9 mouse cellular contexts compared by ENCODE assay signal in the genomic region with DNA sequence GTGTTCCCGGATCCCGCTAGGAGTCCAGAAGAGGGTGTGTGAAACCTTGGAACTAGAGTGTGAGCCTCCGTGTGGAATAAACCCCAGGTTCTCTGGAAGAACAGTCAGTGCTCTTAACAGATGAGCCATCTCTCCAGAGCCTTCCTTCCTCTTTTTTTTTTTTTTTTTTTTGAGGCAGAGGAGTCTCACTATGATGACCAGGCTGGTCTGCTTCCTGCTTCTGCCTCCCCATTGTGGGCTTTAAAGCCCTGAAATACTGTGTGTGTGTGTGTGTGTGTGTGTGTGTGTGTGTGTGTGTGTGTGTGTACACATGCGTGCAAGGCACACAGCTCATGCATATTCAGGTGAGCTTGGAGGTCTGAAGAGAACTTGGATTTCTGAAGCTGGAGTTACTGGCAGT. TPM values are rescaled to one million over a fixed set of nuclear protein-coding genes. Genes with fewer than 3 reads are reported as not detected.
DNase-seq lines count a peak whose midpoint lies in the region; ATAC-seq and TF ChIP-seq lines count a peak whose summit lies in the region.
"Had no signal": no experiment of that assay in that cellular context is flagged by ENCODE, and none has a peak within 500 bp of the region (broad histone marks: within the 10 kb centered on the region; RNA-seq: fewer than 3 reads in every experiment).

No protein-coding gene starts in this region.

- H3K27me3 ChIP-seq in heart, embryonic 13.5 days (replicated peaks) = no peaks in the 10 kb centered on the region
- H3K27me3 ChIP-seq in ES-Bruce4 (ENCODE audit: control insufficient read depth, insufficient read depth, low read length, poor library complexity, severe bottlenecking) = no peaks in the 10 kb centered on the region
- H3K27me3 ChIP-seq in forebrain, embryonic 15.5 days = no peaks in the 10 kb centered on the region

- no peak for TF ChIP-seq POLR2A in ES-Bruce4 (IDR thresholded peaks at IDR 0.05; ENCODE audit: insufficient read depth, low read length)

- DNase-seq in heart, adult 18-20 months = no peak
- DNase-seq in gastrocnemius, postnatal 10 days = no peak
- DNase-seq in urinary bladder, postnatal 10 days (ENCODE audit: low spot score) = no peak
- DNase-seq: cerebellum, adult 8-10 months had no signal

- no peak overlapping the region for H3K4me2 ChIP-seq in heart, embryonic 13.5 days
- H3K4me2 ChIP-seq in forebrain, embryonic 15.5 days (replicated peaks) = no peak overlapping the region

- H3K4me1 ChIP-seq in heart, embryonic 13.5 days = peaks cover 53% of the 10 kb centered on the region
- no peaks in the 10 kb centered on the region for H3K4me1 ChIP-seq in ES-Bruce4 (ENCODE audit: control insufficient read depth, insufficient read depth, low read length)
- peaks cover 29% of the 10 kb centered on the region for H3K4me1 ChIP-seq in forebrain, embryonic 15.5 days

- H3K36me3 ChIP-seq in heart, embryonic 13.5 days = no peaks in the 10 kb centered on the region
- H3K36me3 ChIP-seq in ES-Bruce4 (ENCODE audit: control insufficient read depth, insufficient read depth, low read length, poor library complexity, severe bottlenecking) = no peaks in the 10 kb centered on the region
- H3K36me3 ChIP-seq in forebrain, embryonic 15.5 days = no peaks in the 10 kb centered on the region

- no peak for ATAC-seq in heart, embryonic 13.5 days (ENCODE audit: extremely low read depth, insufficient number of reproducible peaks, low FRiP score, low TSS enrichment)
- no peak for ATAC-seq in forebrain, embryonic 15.5 days (replicated peaks)
- peak; percentile 49 for ATAC-seq in megakaryocyte progenitor cell, adult 5-6 weeks (replicated peaks; ENCODE audit: poor library complexity)
- no peak for ATAC-seq in erythroid progenitor cell, adult 5-6 weeks (replicated peaks; ENCODE audit: low FRiP score, poor library complexity, severe bottlenecking)

- TF ChIP-seq EP300 in ES-Bruce4 (IDR thresholded peaks at IDR 0.05; ENCODE audit: insufficient read depth, low read depth, low read length) = no peak

- no peak for TF ChIP-seq CTCF in ES-Bruce4 (IDR thresholded peaks at IDR 0.05; ENCODE audit: low read depth, low read length)

- H3K27ac ChIP-seq in heart, embryonic 13.5 days (replicated peaks) = peak overlapping the region; percentile 98
- peak overlapping the region; percentile 32; the same call in 1 of the 2 replicates for H3K27ac ChIP-seq in ES-Bruce4 (ENCODE audit: insufficient read depth, low read length)
- peak overlapping the region; percentile 100 for H3K27ac ChIP-seq in forebrain, embryonic 15.5 days (replicated peaks)

- peak overlapping the region; percentile 40; the same call in 1 of the 2 replicates for H3K9ac ChIP-seq in heart, embryonic 13.5 days
- peak overlapping the region; percentile 81; the same call in 1 of the 2 replicates for H3K9ac ChIP-seq in ES-Bruce4 (ENCODE audit: low read depth, poor library complexity, severe bottlenecking)
- H3K9ac ChIP-seq in forebrain, embryonic 15.5 days (replicated peaks) = no peak overlapping the region

- H3K9me3 ChIP-seq in heart, embryonic 13.5 days = no peaks in the 10 kb centered on the region
- no peaks in the 10 kb centered on the region for H3K9me3 ChIP-seq in ES-Bruce4 (replicated peaks; ENCODE audit: control insufficient read depth, insufficient read depth, low read length, poor library complexity, severe bottlenecking)
- no peaks in the 10 kb centered on the region for H3K9me3 ChIP-seq in forebrain, embryonic 15.5 days

- no peak overlapping the region for H3K4me3 ChIP-seq in heart, embryonic 13.5 days
- no peak overlapping the region for H3K4me3 ChIP-seq in ES-Bruce4 (ENCODE audit: low read depth, low read length)
- H3K4me3 ChIP-seq in forebrain, embryonic 15.5 days = no peak overlapping the region

- WGBS in heart, embryonic 13.5 days = 67% methylated on average over 4 of the region's 4 CpGs
- 62% methylated on average over 4 of the region's 4 CpGs for WGBS in forebrain, embryonic 15.5 days

RNA-seq across cellular contexts. Expression of a gene that starts 1.6 kb away (rescaled TPM):
- polyA plus RNA-seq in heart, embryonic 13.5 days (2015; fragmentation: Nextera tagmentation; extraction: Ambion mirVana) = 231 and 233 TPM in 2 replicates
- 100 to 1,000 TPM; 135 to 139 TPM for total RNA-seq in heart, adult 18-20 months (2021)
- 382 and 383 TPM in 2 replicates for polyA plus RNA-seq in ES-Bruce4 (2011; ENCODE audit: insufficient read depth, insufficient read length, low read depth, missing spikeins)
- 772 and 823 TPM in 2 replicates for polyA plus RNA-seq in forebrain, embryonic 15.5 days (2015; fragmentation: Nextera tagmentation; extraction: Ambion mirVana)
- total RNA-seq in megakaryocyte progenitor cell, adult 5-6 weeks (2015) = 15.9 and 18.8 TPM in 2 replicates
- total RNA-seq in megakaryocyte progenitor cell, adult 5-6 weeks (2017) = 14.0 and 26.1 TPM in 2 replicates
- 15.5 and 20.5 TPM in 2 replicates for total RNA-seq in erythroid progenitor cell, adult 5-6 weeks (2015; ENCODE audit: low replicate concordance)
- 7.9 and 18.6 TPM in 2 replicates for total RNA-seq in erythroid progenitor cell, adult 5-6 weeks (2017; ENCODE audit: low replicate concordance)
- total RNA-seq in gastrocnemius, postnatal 10 days (2021) = 100 to 1,000 TPM; 273 to 298 TPM

RNA-seq across cellular contexts. Expression of a gene that starts 9.6 kb away (rescaled TPM):
- polyA plus RNA-seq in heart, embryonic 13.5 days (2015; fragmentation: Nextera tagmentation; extraction: Ambion mirVana) = 288 and 320 TPM in 2 replicates
- total RNA-seq in heart, adult 18-20 months (2021) = 100 to 1,000 TPM; 185 to 191 TPM
- polyA plus RNA-seq in ES-Bruce4 (2011; ENCODE audit: insufficient read depth, insufficient read length, low read depth, missing spikeins) = 263 and 294 TPM in 2 replicates
- polyA plus RNA-seq in forebrain, embryonic 15.5 days (2015; fragmentation: Nextera tagmentation; extraction: Ambion mirVana) = 507 and 513 TPM in 2 replicates
- 71.3 and 82.7 TPM in 2 replicates for total RNA-seq in megakaryocyte progenitor cell, adult 5-6 weeks (2015)
- 57.0 and 58.8 TPM in 2 replicates for total RNA-seq in megakaryocyte progenitor cell, adult 5-6 weeks (2017)
- total RNA-seq in erythroid progenitor cell, adult 5-6 weeks (2015; ENCODE audit: low replicate concordance) = 44.0 and 45.3 TPM in 2 replicates
- 18.5 and 42.2 TPM in 2 replicates for total RNA-seq in erythroid progenitor cell, adult 5-6 weeks (2017; ENCODE audit: low replicate concordance)
- total RNA-seq in gastrocnemius, postnatal 10 days (2021) = 100 to 1,000 TPM; 252 to 255 TPM

RNA-seq across cellular contexts. Expression of a gene that starts 10.0 kb away (rescaled TPM):
- polyA plus RNA-seq in heart, embryonic 13.5 days (2015; fragmentation: Nextera tagmentation; extraction: Ambion mirVana) = 1.0 and 1.1 TPM in 2 replicates
- total RNA-seq in heart, adult 18-20 months (2021) = under 1 TPM; 0.23 to 0.35 TPM
- 4.0 and 5.9 TPM in 2 replicates for polyA plus RNA-seq in ES-Bruce4 (2011; ENCODE audit: insufficient read depth, insufficient read length, low read depth, missing spikeins)
- 2.6 and 3.3 TPM in 2 replicates for polyA plus RNA-seq in forebrain, embryonic 15.5 days (2015; fragmentation: Nextera tagmentation; extraction: Ambion mirVana)
- total RNA-seq in megakaryocyte progenitor cell, adult 5-6 weeks (2015) = 0.81 and 1.3 TPM in 2 replicates
- total RNA-seq in megakaryocyte progenitor cell, adult 5-6 weeks (2017) = 0.08 and 1.0 TPM in 2 replicates
- total RNA-seq in erythroid progenitor cell, adult 5-6 weeks (2015; ENCODE audit: low replicate concordance) = 1.8 TPM in 1 of 2 replicates, not detected in the other
- 0.90 TPM in 1 of 2 replicates, not detected in the other for total RNA-seq in erythroid progenitor cell, adult 5-6 weeks (2017; ENCODE audit: low replicate concordance)
- under 1 TPM; 0.56 to 0.68 TPM for total RNA-seq in gastrocnemius, postnatal 10 days (2021)

RNA-seq across cellular contexts. Expression of a gene that starts 33.5 kb away (rescaled TPM):
- polyA plus RNA-seq in heart, embryonic 13.5 days (2015; fragmentation: Nextera tagmentation; extraction: Ambion mirVana) = not detected in 2 replicates
- 1 to 10 TPM in 1 of 2 experiments, under 1 TPM in 1; 0.50 to 3.7 TPM for total RNA-seq in heart, adult 18-20 months (2021)
- not detected in 2 replicates for polyA plus RNA-seq in ES-Bruce4 (2011; ENCODE audit: insufficient read depth, insufficient read length, low read depth, missing spikeins)
- polyA plus RNA-seq in forebrain, embryonic 15.5 days (2015; fragmentation: Nextera tagmentation; extraction: Ambion mirVana) = 0.15 TPM in 1 of 2 replicates, not detected in the other
- 0.42 and 1.0 TPM in 2 replicates for total RNA-seq in megakaryocyte progenitor cell, adult 5-6 weeks (2015)
- total RNA-seq in megakaryocyte progenitor cell, adult 5-6 weeks (2017) = 0.08 and 1.0 TPM in 2 replicates
- total RNA-seq in erythroid progenitor cell, adult 5-6 weeks (2015; ENCODE audit: low replicate concordance) = 4.3 and 12.2 TPM in 2 replicates
- total RNA-seq in erythroid progenitor cell, adult 5-6 weeks (2017; ENCODE audit: low replicate concordance) = 5.0 and 6.8 TPM in 2 replicates
- total RNA-seq in gastrocnemius, postnatal 10 days (2021) = 1 to 10 TPM in 1 of 2 experiments, under 1 TPM in 1; 0.61 to 2.1 TPM

RNA-seq across cellular contexts. Expression of a gene that starts 43.8 kb away (rescaled TPM):
- polyA plus RNA-seq in heart, embryonic 13.5 days (2015; fragmentation: Nextera tagmentation; extraction: Ambion mirVana) = 140 and 143 TPM in 2 replicates
- total RNA-seq in heart, adult 18-20 months (2021) = 100 to 1,000 TPM in 1 of 2 experiments, 10 to 100 TPM in 1; 94.3 to 102 TPM
- 145 and 154 TPM in 2 replicates for polyA plus RNA-seq in ES-Bruce4 (2011; ENCODE audit: insufficient read depth, insufficient read length, low read depth, missing spikeins)
- polyA plus RNA-seq in forebrain, embryonic 15.5 days (2015; fragmentation: Nextera tagmentation; extraction: Ambion mirVana) = 90.2 and 93.6 TPM in 2 replicates
- 86.3 and 90.2 TPM in 2 replicates for total RNA-seq in megakaryocyte progenitor cell, adult 5-6 weeks (2015)
- 56.1 and 61.8 TPM in 2 replicates for total RNA-seq in megakaryocyte progenitor cell, adult 5-6 weeks (2017)
- 14.3 and 17.3 TPM in 2 replicates for total RNA-seq in erythroid progenitor cell, adult 5-6 weeks (2015; ENCODE audit: low replicate concordance)
- total RNA-seq in erythroid progenitor cell, adult 5-6 weeks (2017; ENCODE audit: low replicate concordance) = 4.1 and 4.9 TPM in 2 replicates
- 100 to 1,000 TPM in 1 of 2 experiments, 10 to 100 TPM in 1; 99.9 to 105 TPM for total RNA-seq in gastrocnemius, postnatal 10 days (2021)

Comparison
In these comparisons a context has a peak if more than half of its experiments do, and no peak if none do; other contexts are left out.
1. H3K27ac ChIP-seq: peak in every context shown above with its lines; median percentile 100 in forebrain, embryonic 15.5 days; 98 in heart, embryonic 13.5 days; 32 in ES-Bruce4.
2. RNA of a gene that starts 1.6 kb away (total RNA-seq): 273 to 298 TPM in gastrocnemius, postnatal 10 days and 135 to 139 TPM in heart, adult 18-20 months; 14.0 to 26.1 TPM in megakaryocyte progenitor cell, adult 5-6 weeks and 7.9 to 20.5 TPM in erythroid progenitor cell, adult 5-6 weeks; every median in the first group is over 4 times any median in the second.